Mouse (Mus musculus) brain, embryonic 14.5 days (tissue): Measurements from ENCODE around the gene Apoc1.

ENCODE experiments used
- CTCF ChIP-seq: fragments of 200-500 bp; IDR thresholded peaks from 2 replicates; pipeline ENCODE4 v1.5.1; 2012; ENCODE audit warnings: inconsistent platforms, mild to moderate bottlenecking, moderate library complexity, borderline replicate concordance; ENCODE audit not compliant: insufficient read depth, insufficient read length; ENCODE audit errors: extremely low read depth
- POLR2A ChIP-seq: fragments of 200-500 bp; IDR thresholded peaks from 2 replicates; pipeline ENCODE4 v1.6.1; 2012; ENCODE audit warnings: mild to moderate bottlenecking, inconsistent platforms, borderline replicate concordance; ENCODE audit not compliant: poor library complexity, insufficient read depth, insufficient read length, severe bottlenecking; ENCODE audit errors: extremely low read depth

DNA sequence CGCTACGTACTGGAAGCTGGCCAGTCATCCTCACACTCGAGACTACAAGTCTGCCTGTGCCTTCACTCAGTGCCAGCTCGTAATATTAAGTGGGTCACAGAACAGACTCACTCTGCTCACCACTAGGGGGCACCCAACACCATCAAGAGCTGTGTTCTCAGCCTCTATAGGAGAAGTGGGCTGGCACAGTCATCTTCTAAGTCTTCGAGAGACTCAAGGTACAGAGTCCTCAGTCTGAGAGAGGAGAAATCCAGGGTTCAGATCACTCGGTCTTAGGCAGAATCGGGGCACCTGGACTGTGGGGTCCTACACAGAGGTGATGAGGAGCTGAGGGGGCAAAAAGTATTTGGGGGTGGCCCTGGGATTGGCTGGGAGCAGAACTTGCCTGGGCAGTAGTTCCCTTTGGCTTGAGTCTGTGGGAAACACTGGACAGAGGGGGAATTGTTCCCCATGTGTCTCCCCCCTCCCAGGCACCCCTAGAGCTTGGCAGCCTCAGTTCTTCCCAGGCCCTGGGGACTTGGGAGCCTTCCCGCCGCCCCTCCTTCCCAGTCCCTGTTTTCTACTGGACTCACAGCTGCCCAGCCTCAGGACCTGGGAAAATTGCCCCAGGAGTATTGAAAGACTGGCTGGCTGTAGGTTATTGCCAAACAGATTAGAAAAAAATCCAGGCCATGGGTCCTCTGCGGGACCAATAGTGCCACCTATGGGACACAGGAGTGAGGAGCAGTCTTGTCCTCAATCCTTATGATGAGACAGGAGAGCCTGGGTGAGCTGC lies 23.3 kb downstream of the Apoc1 start:
- TF ChIP-seq CTCF = peak; percentile 88
- no peak for TF ChIP-seq POLR2A
